Mouse (Mus musculus): ENCODE data around the gene Smad3.

GRCm38 (mm10) chr9:63701258-63701956 lies 56.4 kb downstream of the Smad3 start:
- TF ChIP-seq CTCF (IDR thresholded peaks at IDR 0.05; ENCODE audit: insufficient read depth, low read depth, low read length) (no peak), POLR2A (IDR thresholded peaks at IDR 0.05; ENCODE audit: insufficient read depth, low read depth, low read length) (no peak)
